Mouse (Mus musculus) CD8-positive naive resting alpha-beta T cell, adult 57 days (primary cell): ENCODE data around the gene Gm20865. TPM values are rescaled to one million over a fixed set of nuclear protein-coding genes. Genes with fewer than 3 reads are reported as not detected.

Experiments used
- total RNA-seq: library from RNA; stranded (reverse); gene quantifications from one replicate; pipeline ENCODE4 v1.2.4, GENCODE M21; 2023

Gm20865 gene
- not detected for total RNA-seq

DNA sequence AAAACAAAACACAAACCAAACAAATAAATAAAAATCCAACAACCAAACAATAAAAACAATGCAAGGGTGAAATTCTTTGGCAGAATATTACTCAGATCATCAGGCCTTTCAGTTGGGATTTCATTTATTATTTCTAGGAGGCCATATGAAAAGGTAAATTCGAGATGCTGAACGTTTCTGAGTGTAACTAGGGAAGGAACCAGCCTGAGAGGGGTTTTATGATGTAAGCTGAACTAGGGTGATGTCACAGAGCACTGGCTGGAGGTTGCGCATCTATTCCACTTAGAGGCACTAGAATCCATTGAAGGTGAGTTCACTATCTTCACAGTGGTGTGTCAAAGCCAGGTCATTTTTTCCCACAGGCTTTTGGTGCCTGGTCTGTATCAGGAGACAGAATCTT is at the start of gene Gm20865:
Gene Gm20865, plus strand, starts transcription at position 301 of the 400 bp plus-strand sequence.

Other genes starting within 250 kb of the Gm20865 start
- not detected for gene Gm29866, start 247.9 kb upstream of the Gm20865 start, total RNA-seq
- not detected for gene Gm20909, start 77.0 kb upstream of the Gm20865 start, total RNA-seq